8 mouse cellular contexts compared by ENCODE assay signal in the genomic region with DNA sequence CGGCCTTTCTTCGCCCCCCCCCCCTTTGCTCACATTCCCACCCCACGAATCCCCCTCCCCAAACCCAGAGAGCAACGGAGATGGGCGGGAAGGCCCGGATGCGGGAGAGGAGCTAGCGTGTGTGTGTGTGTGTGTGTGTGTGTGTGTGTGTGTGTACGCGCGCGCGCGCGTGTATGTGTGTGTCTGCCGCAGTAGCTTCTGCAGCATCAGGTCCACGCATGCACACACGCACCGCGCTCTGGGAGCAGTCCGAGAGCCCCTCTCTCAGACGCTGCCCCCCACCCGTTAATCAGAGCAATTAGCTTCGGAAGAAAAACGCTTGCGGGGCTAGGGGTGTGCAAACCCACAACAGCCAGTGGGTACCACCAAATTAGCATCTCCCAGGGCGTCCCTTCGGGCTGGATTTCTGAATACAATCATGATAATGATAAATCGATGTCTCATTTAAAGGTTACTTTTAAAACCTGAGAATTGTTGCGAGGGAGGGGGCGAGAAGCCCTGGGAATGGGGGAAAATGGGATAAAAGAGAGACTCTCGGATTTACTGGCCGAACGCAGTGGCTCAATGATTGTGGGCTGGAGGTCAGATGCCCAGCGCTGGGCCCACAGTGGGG. TPM values are rescaled to one million over a fixed set of nuclear protein-coding genes. Genes with fewer than 3 reads are reported as not detected.
DNase-seq lines count a peak whose midpoint lies in the region; ATAC-seq and TF ChIP-seq lines count a peak whose summit lies in the region.

No protein-coding gene starts in this region.

- ATAC-seq in lung, embryonic 14.5 days (ENCODE audit: insufficient read depth), result no peak
- ATAC-seq in embryonic facial prominence, embryonic 15.5 days (ENCODE audit: insufficient number of reproducible peaks, low FRiP score, low TSS enrichment, low read depth), result no peak
- ATAC-seq in limb, embryonic 14.5 days (ENCODE audit: low FRiP score, low read depth), result peak; percentile 10; the same call in 1 of the 2 replicates
- ATAC-seq in stomach, embryonic 14.5 days (ENCODE audit: insufficient number of reproducible peaks, insufficient read depth, low FRiP score, low read depth), result no peak

- intact Hi-C loops in gastrocnemius, postnatal 14 days (cut with DNase I; ENCODE audit: low total_unique reads), result no loop called here

- under 1% methylated on average over 33 of the region's 35 CpGs for WGBS in lung, embryonic 14.5 days
- WGBS in embryonic facial prominence, embryonic 15.5 days, result 2% methylated on average over 34 of the region's 35 CpGs
- 2% methylated on average over 33 of the region's 35 CpGs for WGBS in limb, embryonic 14.5 days
- WGBS in stomach, embryonic 14.5 days, result 1% methylated on average over 28 of the region's 35 CpGs

- TF ChIP-seq CTCF in lung, embryonic 14.5 days (IDR thresholded peaks at IDR 0.05; ENCODE audit: low read depth), result no peak

- peaks cover 25% of the 10 kb centered on the region for H3K4me1 ChIP-seq in lung, embryonic 14.5 days (ENCODE audit: insufficient read depth)
- H3K4me1 ChIP-seq in embryonic facial prominence, embryonic 15.5 days, result peaks cover 68% of the 10 kb centered on the region
- peaks cover 43% of the 10 kb centered on the region for H3K4me1 ChIP-seq in limb, embryonic 14.5 days (ENCODE audit: control insufficient read depth, insufficient read depth, low read length)
- peaks cover 20% of the 10 kb centered on the region for H3K4me1 ChIP-seq in stomach, embryonic 14.5 days (ENCODE audit: control insufficient read depth, insufficient read depth, low read length)

- H3K36me3 ChIP-seq in lung, embryonic 14.5 days (ENCODE audit: insufficient read depth), result no peaks in the 10 kb centered on the region
- H3K36me3 ChIP-seq in embryonic facial prominence, embryonic 15.5 days, result no peaks in the 10 kb centered on the region
- H3K36me3 ChIP-seq in limb, embryonic 14.5 days (ENCODE audit: control insufficient read depth, insufficient read depth, low read length), result no peaks in the 10 kb centered on the region
- no peaks in the 10 kb centered on the region for H3K36me3 ChIP-seq in stomach, embryonic 14.5 days (ENCODE audit: control insufficient read depth, insufficient read depth, low read length)

- no peak for TF ChIP-seq POLR2A in limb, embryonic 14.5 days (IDR thresholded peaks at IDR 0.05; ENCODE audit: borderline replicate concordance, extremely low read depth, insufficient read depth, insufficient read length)

- H3K27ac ChIP-seq in lung, embryonic 14.5 days (ENCODE audit: low read depth), result no peak overlapping the region
- H3K27ac ChIP-seq in embryonic facial prominence, embryonic 15.5 days (replicated peaks), result 0 out of 2 replicates have a peak overlapping the region, but pooled peaks have one; percentile 11
- H3K27ac ChIP-seq in limb, embryonic 14.5 days (replicated peaks; ENCODE audit: low read depth, low read length), result no peak overlapping the region
- no peak overlapping the region for H3K27ac ChIP-seq in stomach, embryonic 14.5 days (ENCODE audit: low read length)

- H3K4me3 ChIP-seq in lung, embryonic 14.5 days (ENCODE audit: low read depth, low read length), result peak overlapping the region; percentile 34
- peak overlapping the region; percentile 59 for H3K4me3 ChIP-seq in embryonic facial prominence, embryonic 15.5 days (replicated peaks)
- peak overlapping the region; percentile 33 for H3K4me3 ChIP-seq in limb, embryonic 14.5 days (replicated peaks; ENCODE audit: low read length)
- H3K4me3 ChIP-seq in stomach, embryonic 14.5 days (ENCODE audit: low read depth, low read length), result peak overlapping the region; percentile 20; the same call in 1 of the 2 replicates

- peak overlapping the region; percentile 82 for H3K4me2 ChIP-seq in lung, embryonic 14.5 days
- H3K4me2 ChIP-seq in embryonic facial prominence, embryonic 15.5 days (replicated peaks), result peak overlapping the region; percentile 87
- H3K4me2 ChIP-seq in limb, embryonic 14.5 days (replicated peaks; ENCODE audit: low read depth, low read length, severe bottlenecking), result peak overlapping the region; percentile 90
- H3K4me2 ChIP-seq in stomach, embryonic 14.5 days (replicated peaks; ENCODE audit: low read depth, low read length), result peak overlapping the region; percentile 64

- H3K9ac ChIP-seq in lung, embryonic 14.5 days, result no peak overlapping the region
- no peak overlapping the region for H3K9ac ChIP-seq in embryonic facial prominence, embryonic 15.5 days
- peak overlapping the region; percentile 16; the same call in 1 of the 2 replicates for H3K9ac ChIP-seq in limb, embryonic 14.5 days (ENCODE audit: low read depth, low read length, severe bottlenecking)
- H3K9ac ChIP-seq in stomach, embryonic 14.5 days (replicated peaks; ENCODE audit: low read depth, low read length), result no peak overlapping the region

- peaks cover 83% of the 10 kb centered on the region for H3K27me3 ChIP-seq in lung, embryonic 14.5 days (ENCODE audit: insufficient read depth, low read length)
- H3K27me3 ChIP-seq in embryonic facial prominence, embryonic 15.5 days, result peaks cover 84% of the 10 kb centered on the region
- peaks cover 84% of the 10 kb centered on the region for H3K27me3 ChIP-seq in limb, embryonic 14.5 days (ENCODE audit: control insufficient read depth, insufficient read depth, low read length)
- H3K27me3 ChIP-seq in stomach, embryonic 14.5 days (ENCODE audit: control insufficient read depth, insufficient read depth, low read length), result peaks cover 67% of the 10 kb centered on the region

- no peaks in the 10 kb centered on the region for H3K9me3 ChIP-seq in lung, embryonic 14.5 days (ENCODE audit: low read depth, low read length)
- H3K9me3 ChIP-seq in embryonic facial prominence, embryonic 15.5 days (replicated peaks), result no peaks in the 10 kb centered on the region
- no peaks in the 10 kb centered on the region for H3K9me3 ChIP-seq in limb, embryonic 14.5 days (ENCODE audit: control insufficient read depth, low read length)
- H3K9me3 ChIP-seq in stomach, embryonic 14.5 days (ENCODE audit: control insufficient read depth, low read depth, low read length), result no peaks in the 10 kb centered on the region

- DNase-seq in cerebellum, postnatal 10 days, result peak; percentile 85 to 87
- DNase-seq in cerebellum, adult 11 months, result no peak
- DNase-seq in lung, embryonic 14.5 days, result no peak
- DNase-seq in lung, postnatal 25 days (ENCODE audit: low spot score), result no peak
- no peak for DNase-seq in limb, embryonic 14.5 days (ENCODE audit: low spot score)
- no peak for DNase-seq in gastrocnemius, postnatal 14 days

RNA-seq across cellular contexts. Expression of a gene that starts 13.1 kb away (rescaled TPM):
- 8.5 and 8.8 TPM in 2 replicates for polyA plus RNA-seq in lung, embryonic 14.5 days (2014; fragmentation: Nextera tagmentation; extraction: Ambion mirVana)
- polyA plus RNA-seq in embryonic facial prominence, embryonic 15.5 days (2015; fragmentation: Nextera tagmentation; extraction: Ambion mirVana), result 9.2 and 10.3 TPM in 2 replicates
- 6.9 and 7.2 TPM in 2 replicates for polyA plus RNA-seq in limb, embryonic 14.5 days (2012; rRNA removed)
- 10.1 and 12.6 TPM in 2 replicates for polyA plus RNA-seq in limb, embryonic 14.5 days (2014; fragmentation: Nextera tagmentation; extraction: Ambion mirVana)
- polyA plus RNA-seq in stomach, embryonic 14.5 days (2014; fragmentation: Nextera tagmentation; extraction: Ambion mirVana), result 6.2 and 8.5 TPM in 2 replicates
- total RNA-seq in gastrocnemius, postnatal 14 days (2021), result 1 to 10 TPM; 2.1 to 2.7 TPM

RNA-seq across cellular contexts. Expression of a gene that starts 31.1 kb away (rescaled TPM):
- polyA plus RNA-seq in lung, embryonic 14.5 days (2014; fragmentation: Nextera tagmentation; extraction: Ambion mirVana), result 35.6 and 43.4 TPM in 2 replicates
- 35.2 and 37.0 TPM in 2 replicates for polyA plus RNA-seq in embryonic facial prominence, embryonic 15.5 days (2015; fragmentation: Nextera tagmentation; extraction: Ambion mirVana)
- polyA plus RNA-seq in limb, embryonic 14.5 days (2012; rRNA removed), result 35.7 and 40.4 TPM in 2 replicates
- polyA plus RNA-seq in limb, embryonic 14.5 days (2014; fragmentation: Nextera tagmentation; extraction: Ambion mirVana), result 29.1 and 35.5 TPM in 2 replicates
- 24.9 and 25.9 TPM in 2 replicates for polyA plus RNA-seq in stomach, embryonic 14.5 days (2014; fragmentation: Nextera tagmentation; extraction: Ambion mirVana)
- 1 to 10 TPM; 1.4 to 1.9 TPM for total RNA-seq in gastrocnemius, postnatal 14 days (2021)

RNA-seq across cellular contexts. Expression of a gene that starts 32.2 kb away (rescaled TPM):
- 13.1 and 13.8 TPM in 2 replicates for polyA plus RNA-seq in lung, embryonic 14.5 days (2014; fragmentation: Nextera tagmentation; extraction: Ambion mirVana)
- polyA plus RNA-seq in embryonic facial prominence, embryonic 15.5 days (2015; fragmentation: Nextera tagmentation; extraction: Ambion mirVana), result 17.2 and 21.4 TPM in 2 replicates
- polyA plus RNA-seq in limb, embryonic 14.5 days (2012; rRNA removed), result 23.1 and 24.3 TPM in 2 replicates
- 10.9 and 11.4 TPM in 2 replicates for polyA plus RNA-seq in limb, embryonic 14.5 days (2014; fragmentation: Nextera tagmentation; extraction: Ambion mirVana)
- 7.0 and 8.2 TPM in 2 replicates for polyA plus RNA-seq in stomach, embryonic 14.5 days (2014; fragmentation: Nextera tagmentation; extraction: Ambion mirVana)
- total RNA-seq in gastrocnemius, postnatal 14 days (2021), result 1 to 10 TPM; 4.7 to 5.9 TPM

Comparison
In these comparisons a context has a peak if more than half of its experiments do, and no peak if none do; other contexts are left out.
1. DNase-seq: peak in cerebellum, postnatal 10 days (2 of 2); none in cerebellum, adult 11 months (single experiment), lung, embryonic 14.5 days (single experiment), lung, postnatal 25 days (single experiment), limb, embryonic 14.5 days (single experiment) and gastrocnemius, postnatal 14 days (single experiment).
2. Peak in every context shown above with its lines, with median percentiles within 50 percentile points of each other: H3K4me2 ChIP-seq and H3K4me3 ChIP-seq.